Mouse (Mus musculus) naive thymus-derived CD4-positive, alpha-beta T cell, adult 2 months (primary cell): ENCODE data around the gene C1qbp.

Experiments
- DNase-seq: peaks from one replicate; pipeline ENCODE4 v3.0.0-alpha.2; 2011; ENCODE audit warnings: low read depth

C1qbp gene

GRCm38 (mm10) chr11:70973947-70974346 lies 8.9 kb downstream of the C1qbp start:
- DNase-seq: peak; percentile 36

GRCm38 (mm10) chr11:70972586-70972985 lies 10.2 kb downstream of the C1qbp start:
- DNase-seq: no peak

- peak; percentile 76 for DNase-seq
Observed at GRCm38 (mm10) chr11:70970560-70971540, 12.0 kb downstream of the C1qbp start.

- peak; percentile 97 for DNase-seq
Observed at GRCm38 (mm10) chr11:70969821-70970559, 12.8 kb downstream of the C1qbp start, which contains the start of the genes Nup88 and Rpain. Gene Nup88, minus strand, starts transcription at chr11:70969973. Gene Rpain, plus strand, starts transcription at chr11:70970213.

- DNase-seq: no peak
Observed at GRCm38 (mm10) chr11:70969271-70969794, 13.5 kb downstream of the C1qbp start.

- DNase-seq: no peak
Observed at GRCm38 (mm10) chr11:70964222-70964907, 18.5 kb downstream of the C1qbp start.

- DNase-seq: no peak
Observed at GRCm38 (mm10) chr11:70960786-70961554, 21.9 kb downstream of the C1qbp start.

- DNase-seq: no peak
Observed at GRCm38 (mm10) chr11:70954711-70955110, 28.1 kb downstream of the C1qbp start.

GRCm38 (mm10) chr11:70944935-70945817 lies 37.6 kb downstream of the C1qbp start:
- DNase-seq: no peak

GRCm38 (mm10) chr11:70943651-70944050 lies 39.2 kb downstream of the C1qbp start:
- DNase-seq: no peak

- DNase-seq: no peak
Observed at GRCm38 (mm10) chr11:70942596-70942995, 40.2 kb downstream of the C1qbp start.

- DNase-seq: no peak
Observed at GRCm38 (mm10) chr11:70935316-70935715, 47.5 kb downstream of the C1qbp start.

GRCm38 (mm10) chr11:70931461-70931860 lies 51.4 kb downstream of the C1qbp start:
- DNase-seq: no peak
